Comparison of ENCODE assay signal across 10 mouse cellular contexts in the genomic region with DNA sequence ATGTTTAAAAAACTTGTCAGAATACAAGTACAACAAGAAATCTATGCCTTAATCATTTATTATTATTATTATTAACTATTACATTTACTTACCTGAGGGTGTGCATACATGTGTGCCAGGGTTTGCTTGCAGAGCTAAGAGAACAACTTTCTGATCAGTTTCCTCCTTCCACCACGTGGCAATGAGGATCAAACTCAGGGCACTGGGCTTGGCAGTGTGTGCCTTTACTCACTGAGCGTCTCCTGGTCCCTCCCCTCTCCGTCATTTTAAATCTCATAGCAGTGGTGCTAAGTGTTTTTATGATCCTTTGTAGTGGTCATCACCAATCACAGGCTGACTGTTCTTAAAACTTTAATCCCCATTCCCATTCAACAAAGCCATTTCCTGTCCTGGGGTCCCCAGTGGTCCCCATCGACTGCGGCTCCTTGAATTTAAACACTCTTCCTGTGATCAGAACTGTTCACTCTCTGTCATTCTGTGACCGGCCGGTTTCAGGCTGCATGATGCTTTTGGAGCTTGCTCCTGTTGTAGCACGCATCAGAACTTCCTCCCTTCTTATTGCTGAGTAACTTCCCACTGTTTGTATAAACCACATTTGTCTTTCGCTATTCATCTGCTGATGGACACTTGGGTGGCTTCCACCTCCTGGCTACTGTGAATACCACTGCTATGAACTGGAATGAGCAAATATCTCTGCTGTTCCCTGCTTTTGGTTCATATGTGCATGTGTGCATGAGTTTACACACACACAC.
"Had no signal": no experiment of that assay in that cellular context is flagged by ENCODE, and none has a peak within 500 bp of the region (broad histone marks: within the 10 kb centered on the region; RNA-seq: fewer than 3 reads in every experiment).

No protein-coding gene starts in this region.

- DNase-seq: kidney, adult 11 months; kidney, postnatal 14 days; right cerebral cortex, postnatal 4 days; spleen, adult 18-20 months; thymus, postnatal 36 days had no signal

- ATAC-seq: liver, embryonic 12.5 days; midbrain, embryonic 15.5 days had no signal

- H3K4me2 ChIP-seq: liver, embryonic 12.5 days; midbrain, embryonic 15.5 days; neural tube, embryonic 12.5 days had no signal

- H3K36me3 ChIP-seq: limb, embryonic 10.5 days; liver, embryonic 12.5 days; midbrain, embryonic 15.5 days; neural tube, embryonic 12.5 days had no signal

- H3K27me3 ChIP-seq: liver, embryonic 12.5 days; midbrain, embryonic 15.5 days; neural tube, embryonic 12.5 days had no signal

- H3K4me3 ChIP-seq: left cerebral cortex, adult 2 months; limb, embryonic 10.5 days; liver, embryonic 12.5 days; midbrain, embryonic 15.5 days; neural tube, embryonic 12.5 days had no signal

- H3K4me1 ChIP-seq: liver, embryonic 12.5 days; midbrain, embryonic 15.5 days had no signal

- H3K9me3 ChIP-seq: limb, embryonic 10.5 days; liver, embryonic 12.5 days; midbrain, embryonic 15.5 days; neural tube, embryonic 12.5 days had no signal

- H3K27ac ChIP-seq: left cerebral cortex, adult 2 months; limb, embryonic 10.5 days; liver, embryonic 12.5 days; midbrain, embryonic 15.5 days; neural tube, embryonic 12.5 days had no signal

- H3K9ac ChIP-seq: liver, embryonic 12.5 days; midbrain, embryonic 15.5 days; neural tube, embryonic 12.5 days had no signal
